Mouse (Mus musculus): ENCODE results near the gene Atg9b.
A peak's percentile ranks its signal among the peaks of the same experiment; 100 is the strongest.

The Atg9b gene

GRCm38 (mm10) chr5:24391864-24392263 is at the start of gene Atg9b:
Atg9b (minus strand) TSS chr5:24392143.
- DNase-seq (ENCODE audit: low spot score) = no peak

- DNase-seq (ENCODE audit: low spot score) = no peak
Measured at GRCm38 (mm10) chr5:24441187-24441586, 49.2 kb upstream of the Atg9b start.

DNA sequence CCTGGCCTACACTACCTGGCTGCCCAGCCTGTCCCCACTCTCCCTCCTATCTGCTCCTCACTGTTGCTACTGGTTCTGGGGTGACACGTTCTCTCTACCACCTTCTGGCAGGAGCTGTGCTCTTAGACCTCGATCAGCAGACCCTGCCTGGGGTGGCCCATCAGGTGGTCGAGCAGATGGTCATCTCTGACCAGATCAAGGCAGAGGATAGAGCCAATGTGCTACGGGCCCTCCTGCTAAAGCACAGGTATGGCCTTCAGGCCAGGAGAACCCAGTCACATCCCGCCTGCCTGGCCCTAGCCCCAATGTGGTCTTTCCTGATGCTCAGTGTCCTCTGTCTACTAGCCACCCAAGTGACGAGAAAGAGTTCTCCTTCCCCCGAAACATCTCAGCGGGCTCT is 42.0 kb upstream of the Atg9b start:
- no peak for DNase-seq (ENCODE audit: low spot score)

DNA sequence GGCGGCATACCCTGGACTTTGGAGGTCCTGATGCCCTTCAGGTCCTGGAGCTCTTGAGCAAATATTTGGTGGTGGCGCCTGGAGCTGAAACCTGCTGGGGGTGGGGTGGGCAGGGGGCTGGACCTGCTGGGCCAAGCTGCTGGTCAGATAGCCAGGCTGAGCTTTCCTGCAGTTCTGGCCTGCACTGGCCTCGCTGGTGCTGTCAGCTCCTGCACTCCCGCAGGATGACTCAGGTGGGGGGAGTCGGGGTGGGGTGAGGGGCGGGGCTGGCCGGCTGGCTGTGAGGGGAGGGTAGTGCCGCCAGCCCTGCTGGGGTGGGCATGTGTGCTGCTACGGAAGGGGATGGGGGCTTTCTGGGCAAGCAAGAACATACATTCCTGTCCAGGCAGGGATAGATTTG is 36.7 kb upstream of the Atg9b start:
- DNase-seq (ENCODE audit: low spot score) = no peak

DNA sequence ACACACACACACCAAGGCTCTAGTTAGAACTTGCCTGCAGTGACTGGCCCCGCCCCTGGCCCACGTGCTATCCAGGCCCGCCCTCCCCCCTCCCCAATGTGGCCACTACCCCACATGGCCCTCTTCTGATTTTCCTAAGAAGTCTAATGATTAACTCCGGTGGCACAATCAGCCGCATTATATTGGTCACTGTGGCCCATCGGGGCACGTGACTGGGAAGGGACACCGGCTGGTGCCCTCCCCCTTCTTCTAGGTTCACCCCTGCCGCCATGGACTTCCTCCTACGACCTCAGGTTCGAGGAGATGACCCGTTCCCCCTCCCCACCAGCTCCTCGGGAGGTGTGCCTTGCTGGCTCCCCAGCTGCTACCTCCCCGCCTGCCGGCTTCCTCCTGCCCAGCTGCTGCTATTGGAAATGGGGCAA is 36.0 kb upstream of the Atg9b start:
- DNase-seq (ENCODE audit: low spot score) = no peak

DNA sequence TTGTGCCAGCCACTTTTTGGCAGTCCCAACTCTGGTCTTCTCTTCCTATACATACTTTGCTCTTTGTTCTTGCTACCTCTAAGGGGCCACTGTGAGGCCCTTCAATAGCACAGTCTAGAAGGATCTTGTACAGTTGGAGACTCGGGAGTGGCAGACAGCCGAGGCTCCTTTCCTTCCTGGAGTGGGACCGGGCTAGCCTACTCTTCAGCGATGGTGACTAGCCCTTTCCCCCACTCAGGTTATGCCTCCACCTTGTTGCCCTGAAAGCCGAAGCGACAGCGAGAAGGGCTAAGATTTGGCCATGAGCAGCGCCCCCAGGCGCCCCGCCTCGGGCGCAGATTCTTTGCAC is 35.3 kb upstream of the Atg9b start:
- DNase-seq (ENCODE audit: low spot score) = no peak

- no peak for DNase-seq (ENCODE audit: low spot score)
Measured at GRCm38 (mm10) chr5:24426556-24427284, 34.8 kb upstream of the Atg9b start.

- no peak for DNase-seq (ENCODE audit: low spot score)
Measured at GRCm38 (mm10) chr5:24426037-24426432, 34.1 kb upstream of the Atg9b start.

DNA sequence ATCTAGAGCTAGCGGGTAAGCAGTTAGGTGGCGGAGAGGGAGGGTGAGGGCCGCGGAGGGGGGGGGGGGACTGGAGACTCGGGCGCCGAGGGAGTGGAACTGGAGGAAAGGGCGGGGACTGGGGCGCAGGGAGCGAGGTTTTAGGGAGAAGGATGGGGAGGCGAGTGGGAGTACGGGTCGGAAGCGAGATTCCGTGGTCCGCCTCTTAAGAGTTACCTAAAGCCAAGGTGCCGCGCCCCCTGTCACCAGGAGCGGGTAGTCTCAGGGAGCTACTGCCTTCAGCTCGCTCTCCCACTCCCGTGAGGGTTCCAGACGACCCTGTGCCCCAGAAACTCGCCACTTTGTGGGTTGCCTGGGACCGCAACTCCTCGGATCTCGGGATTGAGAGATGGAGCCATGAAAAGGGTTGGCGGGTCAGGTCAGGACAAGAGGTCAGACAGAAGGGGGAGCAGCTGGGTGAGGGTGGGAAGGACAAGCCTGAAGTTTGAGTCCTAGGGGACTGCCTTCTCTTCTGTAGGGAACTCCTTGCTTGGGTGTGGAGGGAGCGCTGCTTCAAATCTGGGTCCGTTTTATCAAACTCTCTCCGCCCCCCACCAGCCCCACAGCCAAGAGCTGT is 33.6 kb upstream of the Atg9b start:
- DNase-seq (ENCODE audit: low spot score) = no peak

- peak; percentile 91 for DNase-seq (ENCODE audit: low spot score)
Measured at GRCm38 (mm10) chr5:24424861-24425411, 33.0 kb upstream of the Atg9b start.

- DNase-seq (ENCODE audit: low spot score) = no peak
Measured at GRCm38 (mm10) chr5:24424004-24424781, 32.2 kb upstream of the Atg9b start.

DNA sequence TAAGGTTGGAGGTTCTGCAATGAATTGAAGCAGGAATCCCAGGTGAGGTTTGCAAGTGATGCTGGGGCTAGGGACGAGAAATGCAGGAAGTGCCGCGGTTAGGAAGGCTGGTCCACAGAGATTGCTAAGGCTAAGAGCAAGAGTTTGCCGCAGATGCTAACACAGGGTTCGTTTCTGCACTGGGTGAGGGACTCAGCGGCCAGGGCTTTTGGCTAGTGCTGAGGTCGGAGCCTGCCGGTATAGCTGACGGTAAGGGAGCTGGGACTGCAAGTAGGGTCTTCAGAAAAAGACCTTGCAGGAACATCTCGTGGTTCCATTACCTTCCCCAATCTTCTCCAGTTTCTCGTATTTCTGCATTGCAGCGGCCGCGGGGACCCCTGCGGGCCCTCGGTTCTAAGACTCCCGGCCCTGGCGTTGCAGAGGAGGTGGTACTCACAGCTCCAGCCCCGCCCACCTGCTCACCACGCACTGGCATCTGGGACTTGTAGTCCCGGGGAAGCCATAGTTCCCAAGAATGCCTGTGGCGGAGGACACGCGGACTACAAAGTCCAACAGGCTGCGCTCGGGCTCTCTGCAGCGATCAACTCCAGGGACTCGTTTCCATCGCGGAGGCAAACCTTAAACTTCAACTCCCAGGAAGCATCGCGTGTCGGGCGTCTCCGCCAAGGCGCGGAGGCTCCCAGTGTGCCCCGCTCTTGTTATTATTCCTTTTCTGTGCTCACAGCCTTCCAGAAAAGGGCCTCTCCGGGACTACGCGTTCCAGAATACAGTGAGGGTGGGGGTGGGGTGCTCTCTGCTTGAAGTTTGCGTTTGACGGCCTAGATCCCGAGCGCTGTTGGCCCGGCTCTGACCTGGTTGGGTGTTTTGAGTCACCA is 31.4 kb upstream of the Atg9b start, which contains the start of the genes Cdk5 and Slc4a2:
Gene Cdk5, minus strand, starts transcription at position 402 of the 875 bp plus-strand sequence.
Gene Slc4a2, plus strand, starts transcription at position 709 of the 875 bp plus-strand sequence.
- DNase-seq (ENCODE audit: low spot score) = peak; percentile 98

GRCm38 (mm10) chr5:24420381-24420780 is 28.4 kb upstream of the Atg9b start:
- DNase-seq (ENCODE audit: low spot score) = no peak

- DNase-seq (ENCODE audit: low spot score) = no peak
Measured at GRCm38 (mm10) chr5:24417587-24417986, 25.6 kb upstream of the Atg9b start.

DNA sequence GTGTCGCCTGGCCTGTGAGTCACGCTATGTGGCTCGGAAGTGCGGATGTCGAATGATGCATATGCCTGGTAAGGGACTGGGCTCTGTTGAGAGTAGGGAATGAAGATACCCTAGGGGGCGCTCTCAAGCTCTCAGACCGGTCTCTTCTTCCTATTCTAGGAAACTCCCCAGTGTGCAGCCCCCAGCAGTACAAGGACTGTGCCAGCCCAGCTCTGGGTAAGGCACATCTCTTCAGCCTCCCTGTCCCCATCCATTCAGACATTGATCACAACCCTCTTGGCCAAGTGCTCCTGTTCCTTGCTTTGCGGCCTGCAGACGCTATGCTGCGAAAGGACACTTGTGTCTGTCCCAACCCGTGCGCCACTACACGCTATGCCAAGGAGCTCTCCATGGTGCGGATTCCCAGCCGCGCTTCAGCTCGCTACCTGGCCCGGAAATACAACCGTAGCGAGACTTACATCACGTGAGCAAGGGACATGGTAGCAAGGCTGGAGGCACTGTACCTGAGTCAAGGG is 24.3 kb upstream of the Atg9b start:
- peak; percentile 83 for DNase-seq (ENCODE audit: low spot score)

DNA sequence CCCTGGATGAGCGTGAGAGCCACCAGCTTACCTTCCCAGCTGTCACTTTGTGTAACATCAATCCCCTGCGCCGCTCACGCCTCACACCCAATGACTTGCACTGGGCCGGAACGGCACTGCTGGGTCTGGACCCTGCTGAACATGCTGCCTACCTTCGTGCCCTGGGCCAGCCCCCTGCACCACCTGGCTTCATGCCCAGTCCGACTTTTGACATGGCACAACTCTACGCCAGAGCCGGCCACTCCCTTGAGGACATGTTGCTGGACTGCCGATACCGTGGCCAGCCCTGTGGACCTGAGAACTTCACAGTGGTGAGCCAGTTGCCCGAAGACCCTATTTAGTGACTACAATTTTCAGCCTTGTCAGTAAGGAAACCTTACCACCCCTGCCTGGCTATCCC is 22.0 kb upstream of the Atg9b start:
- DNase-seq (ENCODE audit: low spot score) = no peak

GRCm38 (mm10) chr5:24413042-24413693 is 21.2 kb upstream of the Atg9b start, which contains the start of gene Asic3:
Asic3 (plus strand) TSS chr5:24413392.
- DNase-seq (ENCODE audit: low spot score) = no peak

DNA sequence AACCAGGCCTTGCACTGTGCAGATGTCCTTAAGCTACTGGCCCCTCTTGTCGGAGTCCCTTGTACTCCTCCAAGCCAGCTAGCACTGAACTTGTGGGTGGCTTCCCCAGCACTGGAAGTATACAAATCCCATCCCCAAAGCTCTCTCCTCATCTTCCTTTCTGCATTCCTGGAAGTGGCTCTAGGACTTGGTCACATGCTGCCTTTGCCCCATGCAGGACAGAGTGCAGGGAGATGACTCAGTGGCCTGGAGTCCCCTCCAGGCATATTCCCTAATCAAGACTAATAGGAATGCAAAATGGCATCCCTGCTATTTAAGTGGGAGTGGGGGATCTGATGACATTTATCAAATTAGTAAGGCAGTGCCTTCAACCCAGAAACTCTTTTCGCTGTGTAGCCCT is 20.1 kb upstream of the Atg9b start:
- no peak for DNase-seq (ENCODE audit: low spot score)

- no peak for DNase-seq (ENCODE audit: low spot score)
Measured at GRCm38 (mm10) chr5:24409466-24409865, 17.5 kb upstream of the Atg9b start.

DNA sequence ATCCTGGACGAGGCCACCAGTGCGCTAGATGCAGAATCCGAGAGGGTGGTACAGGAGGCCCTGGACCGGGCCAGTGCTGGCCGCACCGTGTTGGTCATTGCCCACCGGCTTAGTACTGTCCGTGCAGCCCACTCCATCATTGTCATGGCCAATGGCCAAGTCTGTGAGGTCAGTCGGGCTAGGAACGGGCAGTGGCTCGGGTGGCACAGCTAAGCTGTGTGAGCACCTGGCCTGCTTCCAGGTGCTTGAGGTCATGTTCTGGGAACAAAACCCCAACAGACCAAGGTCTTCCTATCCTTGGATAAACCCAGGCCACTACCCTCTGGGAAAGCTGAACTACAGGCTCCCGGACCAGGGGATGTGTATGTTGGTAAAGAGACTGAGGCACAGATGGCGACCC is 16.7 kb upstream of the Atg9b start:
- DNase-seq (ENCODE audit: low spot score) = no peak

- DNase-seq (ENCODE audit: low spot score) = no peak
Measured at GRCm38 (mm10) chr5:24405389-24405876, 13.5 kb upstream of the Atg9b start.

Measured in testis, postnatal 10 days (tissue).